Mouse (Mus musculus) neutrophil, adult 5-6 weeks (primary cell): ENCODE measurements around the gene Bmpr2. TPM values are rescaled to one million over a fixed set of nuclear protein-coding genes. Genes with fewer than 3 reads are reported as not detected.

Experiments used
- ATAC-seq: fragments of 151-379, 151-347 bp; 2 replicates; pipeline ENCODE4 v1.8.0; 2017; ENCODE audit warnings: mild to moderate bottlenecking, moderate TSS enrichment; ENCODE audit not compliant: insufficient number of reproducible peaks, poor library complexity, low FRiP score, severe bottlenecking; ENCODE audit errors: extremely low read depth
- total RNA-seq: library from RNA; stranded (forward); fragments of 200-1000 nt; gene quantifications from 2 replicates; pipeline ENCODE4 v1.2.3, GENCODE M21; 2017

The Bmpr2 gene
- total RNA-seq, 1 experiment from 2014 or later: 12.5 TPM

GRCm38 (mm10) chr1:59888018-59888417 is 124.8 kb downstream of the Bmpr2 start:
- no peak for ATAC-seq

DNA sequence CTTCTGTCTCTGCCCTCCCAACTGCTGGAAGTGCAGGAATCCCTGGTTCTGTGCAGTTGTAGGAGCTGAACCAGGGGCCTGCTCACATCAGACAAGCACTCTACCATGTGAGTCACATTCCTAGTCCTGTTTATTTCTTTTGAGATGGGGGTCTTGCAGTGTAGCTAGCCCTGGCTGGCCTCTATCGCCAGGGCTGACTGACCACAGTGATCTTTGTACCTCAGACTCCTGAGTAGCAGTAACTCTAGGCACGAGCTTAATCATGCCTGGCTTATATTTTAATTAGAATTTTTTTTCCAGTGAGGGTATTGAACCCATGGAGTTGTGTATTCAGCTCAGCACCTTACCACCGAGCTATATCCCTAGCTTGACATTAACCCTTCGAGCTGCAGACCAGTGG is 128.0 kb downstream of the Bmpr2 start:
- ATAC-seq: no peak

DNA sequence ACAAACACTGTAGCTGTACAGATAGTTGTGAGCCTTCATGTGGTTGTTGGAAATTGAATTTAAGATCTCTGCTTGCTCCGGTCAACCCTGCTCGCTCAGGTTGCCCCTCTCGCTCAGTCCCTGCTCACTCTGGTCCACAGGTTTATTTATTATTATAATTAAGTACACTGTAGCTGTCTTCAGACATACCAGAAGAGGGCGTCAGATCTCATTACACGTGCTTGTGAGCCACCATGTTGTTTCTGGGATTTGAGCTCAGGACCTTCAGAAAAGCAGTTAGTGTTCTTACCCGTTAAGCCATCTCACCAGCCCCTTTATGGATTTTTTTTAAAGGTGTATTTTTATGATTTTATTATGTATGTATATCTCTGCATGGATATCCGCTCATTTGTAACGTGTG is 129.6 kb downstream of the Bmpr2 start:
- ATAC-seq: no peak

DNA sequence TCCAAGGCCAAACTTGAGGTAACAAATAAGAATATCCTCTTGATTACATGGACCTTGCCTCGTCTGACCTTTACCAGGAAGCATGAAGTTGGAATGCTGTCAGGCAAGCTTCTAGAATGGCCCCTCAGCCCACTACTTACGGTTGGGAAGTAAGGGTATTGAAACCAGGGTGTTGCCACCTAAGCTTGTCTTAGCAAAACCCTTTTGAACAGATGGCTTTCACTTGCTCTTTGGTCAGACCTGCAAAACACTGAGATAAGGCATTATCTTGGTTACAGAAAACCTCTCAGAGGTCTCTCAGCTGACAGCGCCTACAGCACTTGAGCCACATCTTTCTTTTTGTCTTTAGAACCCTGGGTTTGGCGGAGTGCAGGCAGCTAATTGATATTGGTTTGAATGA is 130.8 kb downstream of the Bmpr2 start:
- no peak for ATAC-seq

DNA sequence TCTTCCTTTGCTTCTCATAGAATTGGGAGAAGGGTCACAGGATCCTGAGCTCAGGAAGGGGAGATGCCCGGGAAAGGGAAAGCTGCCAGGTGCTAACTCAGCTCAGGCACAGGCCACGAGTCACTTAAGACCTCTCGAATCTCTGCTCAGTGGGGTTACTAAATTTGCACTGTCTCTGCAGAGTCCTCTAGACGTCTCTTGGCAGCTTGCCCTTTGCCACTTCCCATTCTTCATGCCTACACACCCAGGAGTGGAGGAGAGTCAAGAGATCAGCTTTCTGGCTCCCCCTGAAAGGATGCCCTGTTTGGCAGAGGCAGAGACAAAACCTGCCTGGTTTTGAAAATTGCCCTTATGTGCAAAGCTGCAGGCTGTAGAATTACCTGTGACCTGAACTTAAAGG is 132.3 kb downstream of the Bmpr2 start:
- ATAC-seq: peak; percentile 51

GRCm38 (mm10) chr1:59897147-59897798 is 134.1 kb downstream of the Bmpr2 start:
- no peak for ATAC-seq

DNA sequence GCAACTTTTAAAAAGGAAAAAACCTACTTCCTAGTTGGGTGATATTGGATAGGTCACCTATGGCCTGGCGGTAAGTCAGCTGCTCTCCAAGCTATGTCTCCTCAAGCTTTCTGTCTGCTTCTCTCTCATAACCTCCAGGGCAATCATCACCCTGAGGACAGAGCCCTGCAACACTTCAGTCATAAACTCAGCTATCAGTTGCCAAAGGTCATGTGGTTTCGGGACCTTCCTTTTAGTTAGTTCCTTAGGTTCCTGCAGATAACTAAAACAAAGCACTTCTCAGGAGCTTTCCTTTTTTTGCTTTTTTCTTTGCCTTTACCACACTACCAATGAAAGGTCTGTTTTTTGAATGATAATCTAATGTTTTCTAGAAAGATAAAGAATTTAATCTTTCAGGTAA is 136.5 kb downstream of the Bmpr2 start:
- ATAC-seq: no peak

DNA sequence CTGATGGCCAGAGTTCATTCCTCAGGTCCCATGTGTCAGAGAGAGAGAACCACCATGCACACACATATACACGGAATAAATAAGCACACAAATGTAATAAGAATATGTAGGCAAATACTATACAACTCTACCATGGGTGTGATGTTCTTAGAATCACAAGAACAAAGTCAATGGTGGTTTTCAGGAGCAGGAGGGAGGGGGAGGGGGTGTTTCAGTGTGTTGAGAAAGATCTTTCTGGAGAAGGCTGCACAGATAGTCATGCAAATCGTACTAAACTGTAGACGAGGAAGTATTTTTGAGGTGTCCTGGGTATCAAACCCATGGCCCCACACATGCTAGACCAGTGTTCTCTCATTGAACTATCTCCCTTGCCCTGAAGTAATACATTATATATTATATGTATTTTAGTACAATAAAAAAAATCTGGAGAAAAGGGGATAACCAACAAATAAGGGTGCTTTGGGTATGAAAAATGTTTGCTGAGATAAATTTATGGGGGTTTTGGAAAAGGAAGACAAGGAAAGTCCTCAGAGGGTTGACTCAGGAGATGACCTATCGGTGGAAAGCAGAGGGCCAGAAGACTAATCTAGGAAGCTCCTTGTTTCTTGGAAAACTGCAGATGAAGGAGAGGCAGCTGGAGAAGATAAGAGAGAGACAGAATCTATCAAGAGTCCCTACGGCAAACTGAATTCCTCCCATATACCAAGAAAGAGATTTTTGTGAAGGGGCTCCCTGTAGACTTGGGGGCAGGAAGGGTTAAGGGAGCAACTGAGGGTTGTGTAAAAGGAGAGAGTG is 138.1 kb downstream of the Bmpr2 start:
- no peak for ATAC-seq

DNA sequence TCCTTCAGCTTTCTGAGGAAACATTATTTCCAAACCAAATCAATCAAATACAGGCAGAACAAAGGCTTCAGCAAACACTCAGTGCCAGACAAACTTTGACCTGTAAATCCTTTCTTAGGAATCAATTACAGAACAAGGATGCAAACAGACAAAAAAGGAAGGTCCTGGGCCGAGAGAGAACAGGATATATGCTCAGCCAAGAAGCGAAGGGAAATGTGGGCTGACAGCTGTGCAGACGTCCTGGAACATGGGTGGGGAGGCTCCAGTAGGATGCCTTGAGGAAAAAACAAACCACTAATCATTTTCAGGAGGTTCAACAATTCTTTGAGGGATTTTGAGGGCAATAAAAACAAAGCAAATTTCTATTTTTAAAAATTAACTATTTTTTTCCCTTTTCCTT is 139.4 kb downstream of the Bmpr2 start:
- ATAC-seq: no peak

- ATAC-seq: no peak
Measured at GRCm38 (mm10) chr1:59904630-59905295, 141.6 kb downstream of the Bmpr2 start.

DNA sequence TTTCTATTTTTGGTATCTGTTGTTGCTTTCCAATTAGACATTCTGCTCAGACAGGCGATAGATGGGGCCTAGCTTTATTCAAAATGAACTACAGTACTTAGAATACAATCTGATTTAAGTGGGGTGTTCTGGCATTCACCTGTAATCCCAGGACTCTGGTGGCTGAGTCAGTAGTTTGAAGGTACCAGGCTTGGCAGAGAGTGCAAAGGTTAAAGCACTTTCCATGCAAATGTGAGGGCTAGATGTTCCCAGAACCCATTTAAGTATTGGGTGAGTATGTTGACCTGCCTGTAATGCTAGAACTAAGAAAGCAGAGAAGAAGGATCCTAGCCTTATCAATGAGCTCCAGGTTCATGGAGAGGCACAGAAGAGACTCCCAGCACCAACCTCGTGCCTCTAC is 142.7 kb downstream of the Bmpr2 start:
- ATAC-seq: no peak

DNA sequence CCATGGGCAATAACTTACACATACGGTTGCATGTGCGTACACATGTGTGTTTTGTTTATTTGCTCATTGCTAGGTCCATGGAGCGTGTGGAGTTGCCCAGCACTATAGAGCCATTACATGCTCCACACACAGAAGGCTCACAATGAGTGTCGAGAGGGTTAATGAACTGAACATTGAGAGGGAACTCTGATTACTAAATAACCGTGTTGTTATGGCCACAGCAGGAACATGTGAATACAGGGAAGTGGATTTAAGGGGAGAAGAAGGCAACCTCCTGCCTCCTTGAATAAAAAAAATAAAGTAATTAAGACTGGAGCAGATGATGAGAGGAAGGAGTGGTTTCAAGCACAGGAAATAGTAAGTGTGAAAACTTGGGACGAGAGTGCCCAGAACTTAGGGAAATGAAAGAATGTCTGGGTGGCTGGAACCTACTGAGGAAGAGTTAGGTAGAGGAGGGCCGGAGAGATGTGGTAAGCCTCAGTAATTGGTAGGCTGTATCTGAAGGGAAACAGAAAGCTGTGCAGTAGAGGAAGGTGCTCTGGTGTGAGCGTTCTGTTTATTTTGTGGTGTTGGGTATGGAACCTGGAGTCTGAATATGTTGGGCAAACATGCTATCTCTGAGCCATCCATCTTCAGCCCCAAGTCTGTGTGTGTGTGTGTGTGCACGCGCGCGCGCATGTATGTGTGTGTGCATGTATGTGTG is 143.8 kb downstream of the Bmpr2 start:
- no peak for ATAC-seq

DNA sequence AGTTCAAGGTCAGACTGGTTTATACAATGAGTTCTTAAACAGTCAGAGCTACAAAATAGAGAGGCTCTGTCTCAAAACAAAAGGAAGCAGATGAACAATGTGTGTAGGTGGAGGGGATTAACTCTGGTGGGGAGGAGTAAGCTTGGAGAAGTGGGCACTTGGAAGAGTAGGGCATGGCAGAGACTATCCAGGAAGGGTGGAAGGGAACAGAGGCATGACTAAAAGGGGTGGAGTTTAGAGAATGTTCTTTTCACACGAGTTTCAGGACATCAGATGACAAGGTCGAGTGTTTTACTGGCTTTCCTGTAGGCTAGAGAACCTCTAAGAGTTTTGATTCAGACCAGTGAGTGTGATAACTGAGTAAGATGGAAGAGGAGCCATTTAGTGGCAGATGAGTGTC is 144.5 kb downstream of the Bmpr2 start:
- ATAC-seq: no peak

GRCm38 (mm10) chr1:59910941-59911340 is 147.7 kb downstream of the Bmpr2 start:
- no peak for ATAC-seq

DNA sequence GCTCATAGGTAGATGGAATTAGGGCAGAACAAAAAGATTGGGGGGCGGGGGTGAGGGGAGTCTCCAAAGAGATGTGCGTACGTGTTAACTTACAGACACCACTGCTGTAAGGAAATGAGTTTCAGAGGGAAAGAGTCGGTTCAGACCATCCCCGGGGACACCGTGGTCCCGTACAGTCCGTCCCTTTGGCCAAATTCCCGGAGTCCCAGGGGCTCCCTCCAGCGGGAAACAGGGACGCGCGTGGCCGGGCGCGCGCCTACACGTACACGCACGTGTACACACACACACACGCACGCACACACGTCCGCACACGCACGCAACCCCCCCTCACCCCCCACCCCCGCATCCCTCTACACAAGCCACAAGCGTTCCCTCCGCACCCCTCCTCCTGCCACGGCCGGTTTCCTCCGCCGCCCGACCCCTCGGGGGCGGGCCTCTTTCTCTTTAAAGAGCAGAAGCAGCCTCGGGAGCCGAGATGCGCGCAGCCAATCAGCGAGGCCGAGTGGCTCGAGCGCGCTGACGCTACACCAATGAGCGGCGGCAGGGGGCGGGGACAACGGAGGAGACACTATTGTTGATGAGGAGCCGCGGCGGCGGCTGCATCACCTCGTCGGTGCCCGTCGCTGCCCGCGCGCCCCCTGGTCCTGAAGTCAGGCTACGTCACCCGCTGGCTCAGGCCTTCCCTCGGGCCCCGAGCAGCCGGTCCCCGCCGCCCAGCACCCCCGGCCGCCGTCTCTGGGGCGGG is 149.4 kb downstream of the Bmpr2 start, which contains the start of gene Fam117b:
Gene Fam117b, plus strand, starts transcription at position 594 of the 745 bp plus-strand sequence.
- peak; percentile 91 for ATAC-seq

DNA sequence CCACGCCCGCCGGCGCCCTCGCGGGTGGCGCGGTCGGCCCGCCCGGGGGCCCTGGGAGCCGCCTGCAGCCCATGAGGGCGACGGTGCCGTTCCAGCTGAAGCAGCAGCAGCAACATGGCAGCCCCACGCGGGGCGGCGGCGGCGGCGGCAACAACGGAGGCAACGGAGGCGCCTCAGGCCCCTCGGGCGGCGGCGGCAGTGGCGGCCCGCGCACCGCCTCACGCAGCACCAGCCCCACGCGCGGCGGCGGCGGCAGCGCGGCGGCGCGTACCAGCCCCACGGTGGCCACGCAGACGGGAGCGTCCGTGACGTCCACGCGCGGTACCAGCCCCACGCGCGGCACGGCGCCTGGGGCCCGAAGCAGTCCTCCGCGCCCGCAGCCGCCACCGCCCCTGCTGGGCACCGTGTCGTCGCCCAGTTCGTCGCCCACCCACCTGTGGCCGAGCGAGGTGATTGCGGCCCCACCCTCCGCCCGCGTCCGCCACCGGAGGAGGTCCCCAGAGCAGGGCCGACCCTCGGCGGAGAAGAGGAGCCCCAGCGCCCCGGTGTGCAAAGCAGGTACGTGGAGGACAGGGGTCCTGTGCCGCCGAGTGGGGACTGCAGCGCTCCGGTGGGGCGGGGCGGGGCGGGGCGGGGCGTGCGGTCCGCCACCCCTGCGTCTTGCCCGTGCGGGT is 150.1 kb downstream of the Bmpr2 start:
- no peak for ATAC-seq

- ATAC-seq: peak; percentile 54
Measured at GRCm38 (mm10) chr1:59913869-59914225, 150.6 kb downstream of the Bmpr2 start.

- no peak for ATAC-seq
Measured at GRCm38 (mm10) chr1:59914799-59915198, 151.6 kb downstream of the Bmpr2 start.
